Mouse (Mus musculus) cerebellum, adult 9-11 months (tissue): ENCODE measurements around the gene Zfp820.
"Not testable (repeated sequence)": the region's sequence is repeated elsewhere in the genome, so short reads cannot be mapped to it uniquely, and the experiment has no call there.

Experiments
- DNase-seq: peaks from one replicate; pipeline ENCODE4 v3.0.0; 2022

The Zfp820 gene

DNA sequence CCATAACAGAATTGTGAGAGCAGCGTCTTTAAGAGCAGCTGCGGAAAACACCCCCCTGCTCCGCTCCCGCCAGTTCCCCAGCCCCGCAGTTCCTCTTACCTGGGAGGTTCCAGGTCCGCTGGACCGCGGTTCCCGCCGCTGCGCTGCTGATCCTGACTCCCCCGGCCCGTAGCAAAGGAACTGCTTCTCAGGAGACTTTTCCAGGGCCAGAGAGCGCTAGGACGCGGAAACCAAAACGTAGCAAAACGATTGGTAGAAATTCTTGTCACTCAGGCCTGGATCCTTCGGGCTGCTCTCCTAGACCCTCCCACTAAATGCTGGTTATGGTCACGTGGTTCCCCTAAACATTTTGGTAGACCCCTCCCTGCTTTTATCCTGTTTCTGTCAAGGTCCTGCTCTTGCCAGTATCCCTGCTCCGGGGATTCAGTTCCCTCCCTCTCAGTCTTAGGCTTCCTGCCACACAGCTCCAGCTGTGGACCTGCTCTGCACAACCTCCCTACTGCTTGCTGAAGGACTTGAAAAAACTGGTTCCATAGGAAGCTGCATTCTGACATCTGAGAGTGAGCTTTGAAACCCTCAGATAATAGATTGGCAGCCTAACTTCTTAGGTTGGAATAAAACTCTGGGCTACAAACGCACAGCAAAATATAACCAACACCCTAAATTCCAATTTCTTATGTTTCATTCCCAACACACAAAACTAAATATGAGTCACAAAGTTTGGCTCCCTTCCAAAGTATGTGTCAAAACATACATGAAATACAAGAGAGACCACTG is at the start of gene Zfp820:
TSS of gene Zfp820 (minus strand) at position 228 of the 777 bp plus-strand sequence.
- DNase-seq = peak; percentile 1

- no peak for DNase-seq
Observed at GRCm38 (mm10) chr17:21871256-21871655, 25.7 kb upstream of the Zfp820 start.

GRCm38 (mm10) chr17:21846322-21846582 is 680 bp upstream of the Zfp820 start:
- DNase-seq = not testable (repeated sequence)

DNA sequence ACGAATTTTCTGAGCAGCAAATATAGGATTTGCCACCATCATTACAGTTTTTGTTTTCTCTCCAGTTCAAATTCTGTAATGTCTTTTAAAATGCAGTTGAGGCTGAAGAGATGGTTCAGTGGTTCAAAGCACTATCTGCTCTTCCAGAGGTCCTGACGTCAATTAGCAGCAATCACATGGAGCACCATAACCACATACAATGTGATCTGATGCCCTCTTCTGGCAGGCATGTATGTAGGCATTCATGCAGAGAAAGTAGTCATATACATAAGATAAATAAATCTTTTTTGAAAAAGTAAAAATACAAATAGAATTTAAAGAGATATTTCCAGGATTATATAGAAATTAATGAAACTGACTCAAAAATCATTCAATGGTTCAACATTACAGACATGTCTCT is 7.1 kb downstream of the Zfp820 start:
- no peak for DNase-seq

GRCm38 (mm10) chr17:21801373-21801772 is 44.2 kb downstream of the Zfp820 start:
- not testable (repeated sequence) for DNase-seq

GRCm38 (mm10) chr17:21792256-21792655 is 53.3 kb downstream of the Zfp820 start:
- DNase-seq = no peak

DNA sequence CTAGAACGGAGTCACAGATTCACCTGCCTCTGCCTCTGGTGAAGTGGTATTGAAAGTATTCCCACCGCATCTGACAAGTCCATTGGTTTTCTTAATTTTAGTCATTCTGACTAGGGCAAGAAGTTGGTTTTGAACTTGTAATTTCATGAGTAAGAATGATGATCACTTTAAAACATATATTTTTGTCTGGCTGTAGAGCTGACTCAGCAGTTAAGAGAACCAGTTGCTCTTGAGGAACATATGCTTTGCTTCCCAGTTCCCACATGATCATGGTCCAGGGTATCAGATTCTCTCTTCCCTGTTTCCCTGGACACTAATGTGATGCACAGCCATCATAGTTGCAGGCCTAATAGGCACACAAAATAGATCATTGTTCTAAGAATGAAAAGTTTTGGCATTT is 75.2 kb downstream of the Zfp820 start:
- DNase-seq = no peak
